Mouse (Mus musculus) C2C12 (cell line): ENCODE data around the gene Slc1a1. TPM values are rescaled to one million over a fixed set of nuclear protein-coding genes. Genes with fewer than 3 reads are reported as not detected.

ENCODE experiments used
- H3K27me3 ChIP-seq: one replicate; pipeline ENCODE4 v1.6.1; 2011; ENCODE audit not compliant: control insufficient read depth, insufficient read depth, insufficient read length
- H3K36me3 ChIP-seq: one replicate; pipeline ENCODE4 v1.6.1; 2011; ENCODE audit not compliant: control insufficient read depth, insufficient read depth
- H3K4me3 ChIP-seq: one replicate; pipeline ENCODE4 v1.5.1; 2011; ENCODE audit warnings: mild to moderate bottlenecking, control low read depth; ENCODE audit not compliant: poor library complexity, insufficient read depth, severe bottlenecking
- H3K79me2 ChIP-seq: one replicate; pipeline ENCODE4 v1.6.1; 2011; ENCODE audit not compliant: control insufficient read depth, insufficient read depth
- H3K79me3 ChIP-seq: one replicate; pipeline ENCODE4 v1.6.1; 2011; ENCODE audit warnings: low read depth, control low read depth
- H3ac ChIP-seq: one replicate; pipeline ENCODE3; 2011; ENCODE audit warnings: low read depth; ENCODE audit not compliant: control insufficient read depth, insufficient read length
- CEBPB ChIP-seq: IDR thresholded peaks from one replicate; pipeline ENCODE4 v1.6.1; 2011; ENCODE audit warnings: low read depth, mild to moderate bottlenecking, control low read depth, moderate library complexity
- CTCF ChIP-seq: IDR thresholded peaks from one replicate; pipeline ENCODE4 v1.5.1; 2011; ENCODE audit not compliant: control insufficient read depth, insufficient read depth, insufficient read length
- FOSL1 ChIP-seq: IDR thresholded peaks from one replicate; pipeline ENCODE4 v1.8.0; 2011; ENCODE audit warnings: mild to moderate bottlenecking, low read length; ENCODE audit not compliant: poor library complexity, insufficient read depth, severe bottlenecking
- MAX ChIP-seq: IDR thresholded peaks from one replicate; pipeline ENCODE4 v1.6.1; 2011; ENCODE audit warnings: mild to moderate bottlenecking, control low read depth
- MYOD1 ChIP-seq: IDR thresholded peaks from one replicate; pipeline ENCODE4 v1.6.1; 2011; ENCODE audit warnings: low read depth; ENCODE audit not compliant: control insufficient read depth, insufficient read length
- MYOG ChIP-seq: IDR thresholded peaks from one replicate; pipeline ENCODE4 v1.6.1; 2011; ENCODE audit not compliant: control insufficient read depth, insufficient read length; ENCODE audit errors: extremely low read depth
- USF1 ChIP-seq: IDR thresholded peaks from one replicate; pipeline ENCODE4 v1.6.1; 2011; ENCODE audit warnings: low read depth, mild to moderate bottlenecking, control low read depth, moderate library complexity
- long read RNA-seq, 2 experiments: library from polyadenylated mRNA; unstranded; transcript quantifications; one replicate each; pipeline ENCODE4 v2.0.0; 2019 to 2020
- polyA plus RNA-seq: library from polyadenylated mRNA; unstranded; fragments of >200 nt; fragmentation: generic; extraction: Trizol; gene quantifications from one replicate; pipeline ENCODE4 v1.2.1, GENCODE M21; 2012; ENCODE audit warnings: missing spikeins

Gene Slc1a1
- polyA plus RNA-seq, result 0.01 TPM
- long read RNA-seq, experiment 1, result 0 reads
- long read RNA-seq, experiment 2, result 0 reads

DNA sequence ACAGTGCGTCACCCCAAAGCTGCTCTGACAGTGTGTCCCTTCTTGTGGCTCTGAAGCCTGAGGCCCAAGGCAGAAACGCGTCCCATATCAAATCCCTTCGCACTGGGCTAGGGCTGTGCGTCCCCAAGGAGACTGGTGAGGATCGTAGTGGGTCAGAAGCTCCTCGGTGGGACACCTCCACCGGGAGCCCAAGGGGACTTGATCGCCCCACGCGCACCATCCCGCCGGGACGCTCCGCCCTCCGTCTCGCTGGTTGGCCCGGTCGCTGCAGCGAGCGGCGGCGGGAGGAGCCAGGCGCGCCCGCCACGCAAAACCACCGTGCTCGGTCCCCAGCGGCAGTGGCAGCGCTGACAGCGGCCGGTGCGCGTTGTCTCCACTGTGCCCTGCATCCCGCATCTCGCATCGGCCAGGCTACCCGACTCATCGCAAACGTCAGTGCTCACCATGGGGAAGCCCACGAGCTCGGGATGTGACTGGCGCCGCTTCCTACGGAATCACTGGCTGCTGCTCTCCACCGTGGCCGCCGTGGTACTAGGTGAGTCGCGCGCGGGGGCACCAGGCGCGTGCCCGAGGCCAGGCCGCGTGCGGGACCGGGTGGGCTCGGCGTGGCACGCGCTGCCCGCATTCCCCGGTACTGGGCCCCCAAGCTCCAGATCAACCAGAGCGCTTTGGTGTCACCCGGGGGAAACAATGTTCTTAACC is at the start of gene Slc1a1:
Gene Slc1a1 (plus strand): TSS at position 252 of the 702 bp plus-strand sequence.
- Histone ChIP-seq H3ac (no peak within 1 kb of the TSS), H3K27me3 (peaks cover 37% of the 10 kb centered on the region)

DNA sequence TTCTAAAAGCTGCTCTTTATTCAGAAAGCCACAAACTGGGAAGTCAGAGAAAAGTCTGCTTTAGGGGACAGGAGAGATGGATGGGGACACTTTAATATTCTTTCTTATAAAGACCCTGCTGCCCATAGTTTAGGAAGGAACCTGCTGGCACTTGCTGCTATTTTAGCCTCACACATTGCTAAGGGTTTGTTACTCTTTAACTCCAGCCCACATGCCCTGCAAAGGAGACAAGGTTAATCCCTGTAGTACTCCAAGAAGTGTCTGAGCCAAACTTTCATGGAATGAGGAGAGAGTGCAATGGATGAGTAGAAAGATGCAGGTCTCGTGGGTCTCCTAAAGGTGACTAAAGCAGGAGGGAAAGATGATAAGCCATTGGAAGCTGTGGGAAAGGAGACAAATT is 44.7 kb upstream of the Slc1a1 start:
- Histone ChIP-seq H3K4me3 (no peak overlapping the region), H3K27me3 (peaks cover 4% of the 10 kb centered on the region), H3K79me3 (no peaks in the 10 kb centered on the region), H3K79me2 (no peaks in the 10 kb centered on the region), H3K36me3 (no peaks in the 10 kb centered on the region), H3ac (no peak overlapping the region)
- TF ChIP-seq USF1 (no peak), MAX (no peak), MYOG (no peak), CTCF (no peak), FOSL1 (no peak), MYOD1 (no peak), CEBPB (no peak)

More for the DNA sequence above, at the start of gene Slc1a1:
- no peaks in the 10 kb centered on the region for H3K79me3 ChIP-seq
- no peaks in the 10 kb centered on the region for H3K36me3 ChIP-seq
- no peak for TF ChIP-seq MYOG
- no peak for TF ChIP-seq FOSL1
- no peak for TF ChIP-seq USF1
- no peak for TF ChIP-seq MYOD1
- no peak within 1 kb of the TSS for H3K4me3 ChIP-seq
- no peaks in the 10 kb centered on the region for H3K79me2 ChIP-seq

GRCm38 (mm10) chr19:28793307-28793706 is 41.5 kb upstream of the Slc1a1 start:
- TF ChIP-seq CEBPB (peak; percentile 41), USF1 (no peak)
- no peak overlapping the region for H3ac ChIP-seq
- no peaks in the 10 kb centered on the region for H3K27me3 ChIP-seq
- H3K4me3 ChIP-seq, result no peak overlapping the region
- no peaks in the 10 kb centered on the region for H3K79me2 ChIP-seq
- no peaks in the 10 kb centered on the region for H3K36me3 ChIP-seq
- H3K79me3 ChIP-seq, result no peaks in the 10 kb centered on the region

DNA sequence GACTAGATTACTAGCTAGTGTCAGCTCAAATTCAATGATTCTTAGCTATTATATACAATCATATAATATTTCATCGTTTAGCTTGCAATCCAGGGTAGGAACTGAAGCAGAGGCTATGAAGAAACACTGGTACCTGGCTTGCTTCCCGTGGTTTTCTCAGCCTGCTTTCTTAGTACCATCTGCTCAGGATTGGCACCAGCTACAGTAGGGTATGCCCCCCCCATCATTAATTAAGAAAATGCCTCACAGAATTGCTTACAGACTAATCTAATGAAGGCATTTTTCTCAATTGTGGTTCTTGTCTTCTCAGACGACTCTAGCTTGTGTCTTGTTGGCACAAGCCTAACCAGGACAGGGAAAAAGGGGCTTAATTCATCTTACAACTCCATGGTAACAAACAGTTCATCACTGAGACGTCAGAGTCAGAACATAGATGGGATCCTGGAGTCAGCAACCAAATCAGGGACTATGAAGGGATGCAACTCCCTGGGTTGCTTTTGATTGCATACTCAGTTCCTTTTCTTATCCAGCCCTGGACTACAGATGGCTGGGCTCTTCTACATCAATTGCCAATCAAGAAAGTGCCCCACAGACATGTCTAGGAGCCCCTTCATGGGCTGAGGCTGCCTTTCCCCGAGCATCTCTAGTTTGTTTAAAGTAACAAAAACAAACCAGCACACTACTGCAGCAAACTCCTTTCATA is 38.6 kb upstream of the Slc1a1 start:
- no peaks in the 10 kb centered on the region for H3K79me3 ChIP-seq
- H3K4me3 ChIP-seq, result no peak overlapping the region
- no peak for TF ChIP-seq CEBPB
- TF ChIP-seq USF1, result no peak
- TF ChIP-seq MYOD1, result no peak
- no peak for TF ChIP-seq MAX
- TF ChIP-seq CTCF, result no peak
- no peak for TF ChIP-seq FOSL1
- no peak for TF ChIP-seq MYOG
- H3K36me3 ChIP-seq, result no peaks in the 10 kb centered on the region
- no peaks in the 10 kb centered on the region for H3K79me2 ChIP-seq
- no peak overlapping the region for H3ac ChIP-seq
- H3K27me3 ChIP-seq, result no peaks in the 10 kb centered on the region

GRCm38 (mm10) chr19:28796966-28797365 is 37.9 kb upstream of the Slc1a1 start:
- no peak overlapping the region for H3ac ChIP-seq
- H3K27me3 ChIP-seq, result no peaks in the 10 kb centered on the region
- no peak overlapping the region for H3K4me3 ChIP-seq
- H3K79me2 ChIP-seq, result no peaks in the 10 kb centered on the region
- no peaks in the 10 kb centered on the region for H3K79me3 ChIP-seq
- H3K36me3 ChIP-seq, result no peaks in the 10 kb centered on the region
- TF ChIP-seq FOSL1 (no peak), USF1 (no peak), MYOD1 (no peak), CTCF (no peak), MYOG (no peak)

DNA sequence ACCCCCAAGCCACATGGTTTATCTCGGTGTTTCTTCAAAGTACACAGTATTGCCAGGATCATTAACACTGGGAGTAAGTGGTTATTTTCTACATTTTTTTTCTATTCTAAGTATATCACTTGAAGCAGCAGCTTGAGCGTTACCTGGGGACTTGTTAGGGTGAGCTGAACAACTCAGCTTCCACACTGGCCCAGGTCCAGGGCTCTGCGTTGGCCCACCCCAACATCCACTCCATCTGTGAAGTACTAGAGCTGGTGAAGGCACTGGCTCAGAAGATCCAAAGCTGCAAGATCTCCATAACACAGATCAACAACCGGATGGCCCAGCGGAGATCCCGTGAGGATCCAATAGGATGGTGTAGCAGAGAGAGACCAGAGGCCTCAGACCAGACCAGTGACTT is 37.2 kb upstream of the Slc1a1 start:
- no peaks in the 10 kb centered on the region for H3K36me3 ChIP-seq
- no peaks in the 10 kb centered on the region for H3K79me2 ChIP-seq
- H3K27me3 ChIP-seq, result no peaks in the 10 kb centered on the region
- no peak for TF ChIP-seq MAX
- TF ChIP-seq MYOD1, result no peak
- no peak for TF ChIP-seq MYOG
- TF ChIP-seq USF1, result no peak
- no peak for TF ChIP-seq CTCF
- no peak for TF ChIP-seq FOSL1
- no peak for TF ChIP-seq CEBPB
- no peak overlapping the region for H3K4me3 ChIP-seq
- no peak overlapping the region for H3ac ChIP-seq
- no peaks in the 10 kb centered on the region for H3K79me3 ChIP-seq
